Mouse (Mus musculus) lung, adult 2 months (tissue): Measurements from ENCODE around the gene Sidt1.

ENCODE experiments used
- CTCF ChIP-seq: fragments of 200-500 bp; IDR thresholded peaks from 2 replicates; pipeline ENCODE4 v1.5.1; 2011; ENCODE audit warnings: mild to moderate bottlenecking, low read length, control low read depth; ENCODE audit not compliant: insufficient read depth
- POLR2A ChIP-seq: fragments of 200-500 bp; IDR thresholded peaks from 2 replicates; pipeline ENCODE4 v1.6.1; 2011; ENCODE audit warnings: low read depth, mild to moderate bottlenecking, control low read depth, low read length, borderline replicate concordance; ENCODE audit errors: extremely low read depth

GRCm38 (mm10) chr16:44268541-44269215 lies 64.3 kb downstream of the Sidt1 start:
- no peak for TF ChIP-seq CTCF
- no peak for TF ChIP-seq POLR2A
